Mouse (Mus musculus) right cerebral cortex, postnatal 25 days (tissue): ENCODE results near the gene Gm13283.
"Not testable (repeated sequence)": the region's sequence is repeated elsewhere in the genome, so short reads cannot be mapped to it uniquely, and the experiment has no call there.

ENCODE experiments used
- DNase-seq: peaks from one replicate; pipeline ENCODE4 v3.0.0; 2022

Gm13283 gene

GRCm38 (mm10) chr4:88759610-88760268 is at the start of gene Gm13283:
Gene Gm13283, plus strand, starts transcription at chr4:88760119.
- DNase-seq = not testable (repeated sequence)

- no peak for DNase-seq
These were observed 45.6 kb upstream of the Gm13283 start for GRCm38 (mm10) chr4:88714281-88714680.

GRCm38 (mm10) chr4:88715059-88715458 is 44.9 kb upstream of the Gm13283 start:
- DNase-seq = no peak

GRCm38 (mm10) chr4:88718715-88719114 is 41.2 kb upstream of the Gm13283 start:
- no peak for DNase-seq

- peak; percentile 90 for DNase-seq
These were observed 37.9 kb upstream of the Gm13283 start, which contains the start of the genes Gm26566 and Klhl9 for GRCm38 (mm10) chr4:88721791-88722721. Gene Gm26566, plus strand, starts transcription at chr4:88721805. Gene Klhl9, minus strand, starts transcription at chr4:88722465.

GRCm38 (mm10) chr4:88723497-88724090 is 36.3 kb upstream of the Gm13283 start:
- no peak for DNase-seq

- no peak for DNase-seq
These were observed 33.2 kb upstream of the Gm13283 start for GRCm38 (mm10) chr4:88726727-88727126.

GRCm38 (mm10) chr4:88727324-88727723 is 32.6 kb upstream of the Gm13283 start:
- no peak for DNase-seq

- DNase-seq = peak; percentile 31
These were observed 21.4 kb upstream of the Gm13283 start for GRCm38 (mm10) chr4:88738480-88738879.

GRCm38 (mm10) chr4:88739036-88739435 is 20.9 kb upstream of the Gm13283 start:
- DNase-seq = no peak

GRCm38 (mm10) chr4:88741426-88741825 is 18.5 kb upstream of the Gm13283 start:
- no peak for DNase-seq

GRCm38 (mm10) chr4:88742771-88743371 is 17.0 kb upstream of the Gm13283 start:
- DNase-seq = no peak

GRCm38 (mm10) chr4:88744207-88744606 is 15.7 kb upstream of the Gm13283 start:
- DNase-seq = no peak

- no peak for DNase-seq
These were observed 10.0 kb upstream of the Gm13283 start for GRCm38 (mm10) chr4:88749926-88750325.

- peak; percentile 62 for DNase-seq
These were observed 5.0 kb upstream of the Gm13283 start, which contains the start of gene Gm13271 for GRCm38 (mm10) chr4:88754818-88755340. Gene Gm13271, plus strand, starts transcription at chr4:88754868.

GRCm38 (mm10) chr4:88756581-88757513 is 3.1 kb upstream of the Gm13283 start:
- DNase-seq = not testable (repeated sequence)

- DNase-seq = peak; percentile 90
These were observed 2.3 kb upstream of the Gm13283 start for GRCm38 (mm10) chr4:88757628-88758031.

- DNase-seq = not testable (repeated sequence)
These were observed 1.2 kb upstream of the Gm13283 start for GRCm38 (mm10) chr4:88758751-88759150.

- DNase-seq = peak; percentile 37
These were observed 512 bp downstream of the Gm13283 start for GRCm38 (mm10) chr4:88760431-88760830.

- peak; percentile 63 for DNase-seq
These were observed 1.9 kb downstream of the Gm13283 start for GRCm38 (mm10) chr4:88761776-88762175.

- not testable (repeated sequence) for DNase-seq
These were observed 2.4 kb downstream of the Gm13283 start for GRCm38 (mm10) chr4:88762341-88762740.
